Mouse (Mus musculus) hindbrain, embryonic 16.5 days (tissue): ENCODE measurements around the gene Got1. TPM values are rescaled to one million over a fixed set of nuclear protein-coding genes. Genes with fewer than 3 reads are reported as not detected.
"Not testable (repeated sequence)": the region's sequence is repeated elsewhere in the genome, so short reads cannot be mapped to it uniquely, and the experiment has no call there.

ENCODE experiments used
- ATAC-seq: fragments of 200-750 bp; cut with Nextera tagmentation; 2 replicates; pipeline ENCODE4 v1.8.0; 2017; ENCODE audit warnings: moderate TSS enrichment, moderate library complexity
- H3K27ac ChIP-seq: fragments of 300-500 bp; sonication (generic); 2 replicates; pipeline ENCODE4 v1.5.1; 2014; ENCODE audit warnings: low read depth, mild to moderate bottlenecking, control low read depth, low read length, moderate library complexity
- H3K27me3 ChIP-seq: fragments of 300-500 bp; sonication (generic); replicated peaks from 2 replicates; pipeline ENCODE4 v1.6.1; 2014; ENCODE audit warnings: low read length; ENCODE audit not compliant: control insufficient read depth, insufficient read depth
- H3K36me3 ChIP-seq: fragments of 300-500 bp; sonication (generic); 2 replicates; pipeline ENCODE4 v1.6.1; 2014; ENCODE audit warnings: mild to moderate bottlenecking, low read length, moderate library complexity, mixed read lengths; ENCODE audit not compliant: control insufficient read depth, insufficient read depth
- H3K4me1 ChIP-seq: fragments of 300-500 bp; sonication (generic); 2 replicates; pipeline ENCODE4 v1.6.1; 2014; ENCODE audit warnings: low read depth, low read length; ENCODE audit not compliant: control insufficient read depth, insufficient read depth
- H3K4me2 ChIP-seq: fragments of 300-500 bp; sonication (generic); 2 replicates; pipeline ENCODE4 v1.6.1; 2014; ENCODE audit warnings: mild to moderate bottlenecking, low read length, control low read depth, moderate library complexity
- H3K4me3 ChIP-seq: fragments of 300-500 bp; sonication (generic); 2 replicates; pipeline ENCODE4 v1.5.1; 2014; ENCODE audit warnings: mild to moderate bottlenecking, low read length, control low read depth, moderate library complexity
- H3K9ac ChIP-seq: fragments of 300-500 bp; sonication (generic); 2 replicates; pipeline ENCODE4 v1.6.1; 2014; ENCODE audit warnings: low read depth, mild to moderate bottlenecking, control low read depth, low read length, moderate library complexity
- H3K9me3 ChIP-seq: fragments of 300-500 bp; sonication (generic); 2 replicates; pipeline ENCODE4 v1.6.1; 2014; ENCODE audit warnings: mild to moderate bottlenecking, low read length, moderate library complexity; ENCODE audit not compliant: control insufficient read depth
- WGBS: fragments of 180-500 bp; shearing (Covaris S2); extraction: QIAGEN DNeasy Blood & Tissue Kit; methylation state at CpG from one replicate; pipeline ENCODE4 v1.1.7; 2014; 5-methylcytosine and 5-hydroxymethylcytosine counted together
- polyA plus RNA-seq: library from polyadenylated mRNA; unstranded; fragments of >200 nt; fragmentation: Nextera tagmentation; extraction: Ambion mirVana; gene quantifications from 2 replicates; pipeline ENCODE4 v1.2.1, GENCODE M21; 2015

The Got1 gene
- polyA plus RNA-seq, 1 experiment from 2014 or later = 140 TPM

GRCm38 (mm10) chr19:43516397-43517035 lies 7.9 kb downstream of the Got1 start:
- no peak for ATAC-seq
- Histone ChIP-seq H3K4me1 (peaks cover 8% of the 10 kb centered on the region), H3K4me2 (no peak overlapping the region), H3K9me3 (no peaks in the 10 kb centered on the region), H3K9ac (no peak overlapping the region), H3K36me3 (peaks cover 9% of the 10 kb centered on the region), H3K27ac (no peak overlapping the region), H3K4me3 (no peak overlapping the region), H3K27me3 (no peaks in the 10 kb centered on the region)
- WGBS = 86% methylated on average over 14 of the region's 14 CpGs

- 94% methylated on average over 23 of the region's 23 CpGs for WGBS
- H3K36me3 ChIP-seq = peaks cover 12% of the 10 kb centered on the region
- H3K4me3 ChIP-seq = no peak overlapping the region
- no peak overlapping the region for H3K9ac ChIP-seq
- no peaks in the 10 kb centered on the region for H3K9me3 ChIP-seq
- no peak for ATAC-seq
- no peaks in the 10 kb centered on the region for H3K27me3 ChIP-seq
- no peak overlapping the region for H3K27ac ChIP-seq
- H3K4me2 ChIP-seq = no peak overlapping the region
- H3K4me1 ChIP-seq = peaks cover 4% of the 10 kb centered on the region
Measured at GRCm38 (mm10) chr19:43515668-43516396, 8.6 kb downstream of the Got1 start.

GRCm38 (mm10) chr19:43513874-43514273 lies 10.5 kb downstream of the Got1 start:
- no peaks in the 10 kb centered on the region for H3K27me3 ChIP-seq
- no peak overlapping the region for H3K4me3 ChIP-seq
- H3K9ac ChIP-seq = no peak overlapping the region
- ATAC-seq = no peak
- H3K4me2 ChIP-seq = no peak overlapping the region
- no peak overlapping the region for H3K27ac ChIP-seq
- WGBS = 93% methylated on average over 8 of the region's 8 CpGs
- H3K4me1 ChIP-seq = no peaks in the 10 kb centered on the region
- H3K9me3 ChIP-seq = no peaks in the 10 kb centered on the region
- peaks cover 18% of the 10 kb centered on the region for H3K36me3 ChIP-seq

GRCm38 (mm10) chr19:43511621-43512620 lies 12.5 kb downstream of the Got1 start:
- no peaks in the 10 kb centered on the region for H3K4me1 ChIP-seq
- H3K4me3 ChIP-seq = no peak overlapping the region
- H3K9ac ChIP-seq = no peak overlapping the region
- no peaks in the 10 kb centered on the region for H3K27me3 ChIP-seq
- no peak for ATAC-seq
- 86% methylated on average over 22 of the region's 22 CpGs for WGBS
- no peak overlapping the region for H3K27ac ChIP-seq
- H3K9me3 ChIP-seq = no peaks in the 10 kb centered on the region
- no peak overlapping the region for H3K4me2 ChIP-seq
- H3K36me3 ChIP-seq = peaks cover 23% of the 10 kb centered on the region

- H3K36me3 ChIP-seq = peaks cover 26% of the 10 kb centered on the region
- no peak for ATAC-seq
- WGBS = 93% methylated on average over 14 of the region's 14 CpGs
- no peak overlapping the region for H3K4me3 ChIP-seq
- no peaks in the 10 kb centered on the region for H3K27me3 ChIP-seq
- H3K9me3 ChIP-seq = no peaks in the 10 kb centered on the region
- H3K4me1 ChIP-seq = no peaks in the 10 kb centered on the region
- H3K9ac ChIP-seq = no peak overlapping the region
- H3K4me2 ChIP-seq = no peak overlapping the region
- no peak overlapping the region for H3K27ac ChIP-seq
Measured at GRCm38 (mm10) chr19:43510436-43511220, 13.8 kb downstream of the Got1 start.

GRCm38 (mm10) chr19:43505441-43505840 lies 19.0 kb downstream of the Got1 start:
- Histone ChIP-seq H3K27ac (no peak overlapping the region), H3K4me2 (no peak overlapping the region), H3K4me1 (no peaks in the 10 kb centered on the region), H3K27me3 (no peaks in the 10 kb centered on the region), H3K9me3 (no peaks in the 10 kb centered on the region), H3K4me3 (no peak overlapping the region), H3K9ac (no peak overlapping the region), H3K36me3 (peaks cover 23% of the 10 kb centered on the region)
- no peak for ATAC-seq
- 93% methylated on average over 12 of the region's 12 CpGs for WGBS

- H3K27ac ChIP-seq, H3K9ac ChIP-seq, ATAC-seq, H3K9me3 ChIP-seq, H3K4me3 ChIP-seq, H3K4me1 ChIP-seq, H3K27me3 ChIP-seq, H3K4me2 ChIP-seq: not testable (repeated sequence)
- 98% methylated on average over 8 of the region's 9 CpGs for WGBS
- H3K36me3 ChIP-seq = peaks cover 30% of the 10 kb centered on the region
Measured at GRCm38 (mm10) chr19:43503593-43503992, 20.8 kb downstream of the Got1 start.

- WGBS = 84% methylated on average over 11 of the region's 11 CpGs
- Histone ChIP-seq H3K4me3 (no peak overlapping the region), H3K27ac (no peak overlapping the region), H3K4me1 (no peaks in the 10 kb centered on the region), H3K9ac (no peak overlapping the region), H3K36me3 (peaks cover 30% of the 10 kb centered on the region), H3K4me2 (no peak overlapping the region), H3K27me3 (no peaks in the 10 kb centered on the region), H3K9me3 (no peaks in the 10 kb centered on the region)
- ATAC-seq = no peak
Measured at GRCm38 (mm10) chr19:43502630-43503029, 21.8 kb downstream of the Got1 start.
